Mouse (Mus musculus) naive thymus-derived CD4-positive, alpha-beta T cell, adult 2 months (primary cell): ENCODE data around the gene AV320801.
"Not testable (repeated sequence)": the region's sequence is repeated elsewhere in the genome, so short reads cannot be mapped to it uniquely, and the experiment has no call there.

Experiments
- DNase-seq: peaks from one replicate; pipeline ENCODE4 v3.0.0-alpha.2; 2011; ENCODE audit warnings: low read depth

Gene AV320801

GRCm38 (mm10) chrX:135494288-135494687 lies at the start of gene AV320801:
Gene AV320801, plus strand, starts transcription at chrX:135494588.
- not testable (repeated sequence) for DNase-seq

- not testable (repeated sequence) for DNase-seq
Measured at GRCm38 (mm10) chrX:135464160-135464559, 30.2 kb upstream of the AV320801 start.

DNA sequence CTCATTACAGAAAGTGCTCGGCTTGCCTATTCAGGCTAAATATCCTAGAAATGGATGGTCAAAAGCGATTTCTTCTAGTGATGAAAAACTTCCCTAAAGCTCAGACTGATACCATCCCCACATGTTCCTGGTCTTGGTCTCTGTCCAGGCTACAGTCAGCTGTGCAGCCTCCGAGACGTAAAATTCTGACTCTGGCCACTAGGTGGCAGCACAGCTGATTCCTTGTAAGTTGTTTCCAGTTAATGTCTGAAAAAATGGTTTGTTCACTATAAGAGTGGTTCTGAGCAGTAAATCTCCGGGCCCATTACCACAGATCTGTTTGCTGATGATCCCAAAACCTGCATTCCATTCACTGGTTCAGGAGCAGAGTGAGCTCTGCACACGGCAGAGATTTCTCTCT lies 12.5 kb upstream of the AV320801 start:
- not testable (repeated sequence) for DNase-seq

DNA sequence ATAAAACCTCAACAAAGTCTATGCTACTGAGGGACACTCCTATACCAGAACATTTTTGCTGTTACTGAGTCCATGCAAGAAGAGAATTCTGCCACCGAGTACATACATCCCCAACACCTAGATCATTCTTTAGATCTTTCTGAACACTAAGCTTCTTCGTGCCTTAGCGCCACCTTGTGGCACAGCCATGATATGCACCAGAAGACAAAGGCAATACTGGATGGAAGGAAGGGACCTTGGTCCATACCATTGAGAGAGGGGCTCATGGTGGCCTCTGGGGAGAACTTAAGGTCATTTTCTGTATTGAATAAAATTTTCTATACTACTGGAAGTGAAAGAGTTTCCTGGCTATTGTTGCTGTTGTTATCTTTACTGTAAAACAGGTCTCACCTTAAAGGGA lies 11.2 kb upstream of the AV320801 start:
- not testable (repeated sequence) for DNase-seq
